Mouse (Mus musculus): ENCODE results near the gene Kif5a.

DNA sequence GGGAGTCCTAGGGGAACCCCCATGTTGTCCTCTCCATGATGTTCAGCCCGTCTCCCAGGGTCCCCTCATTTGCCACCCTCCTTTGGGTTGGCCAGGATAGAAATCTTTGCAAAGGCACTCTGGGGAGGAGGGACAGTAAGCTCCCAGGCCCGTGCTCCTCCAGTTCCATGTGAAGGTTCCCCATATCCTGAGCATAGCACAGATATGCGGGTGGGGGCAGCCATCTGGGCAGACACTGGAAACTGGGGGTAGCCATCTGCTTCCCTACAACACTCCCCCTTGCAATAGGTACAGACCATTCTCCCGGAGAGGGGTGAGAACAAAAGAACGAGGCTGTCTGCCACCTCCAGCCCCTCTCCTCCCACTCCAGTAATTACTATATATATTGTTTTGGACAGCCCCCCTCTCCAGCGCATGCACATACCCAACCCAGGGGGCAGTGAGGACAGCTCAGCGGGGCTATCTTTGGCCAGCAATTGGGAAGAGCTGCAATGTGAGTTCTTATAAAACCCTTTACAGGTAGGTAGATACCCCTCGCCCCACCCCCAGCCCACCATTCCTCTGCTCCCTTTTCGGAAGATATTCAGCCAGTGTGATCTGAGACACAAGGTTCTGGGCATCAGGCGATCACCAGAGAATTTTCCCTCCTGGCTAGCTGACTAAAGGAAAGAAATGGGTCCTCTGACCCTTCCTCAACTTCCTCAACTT is 75.6 kb downstream of the Kif5a start:
- no peak for TF ChIP-seq CTCF (IDR thresholded peaks at IDR 0.05; ENCODE audit: control insufficient read depth, insufficient read depth, low read length)
- no peak for TF ChIP-seq POLR2A (IDR thresholded peaks at IDR 0.05; ENCODE audit: borderline replicate concordance, control insufficient read depth, low read depth, low read length)

All from bone marrow, adult 2 months (tissue).